Mouse (Mus musculus): ENCODE results near the gene Vmn1r37. TPM values are rescaled to one million over a fixed set of nuclear protein-coding genes. Genes with fewer than 3 reads are reported as not detected.

Vmn1r37 gene
- not detected in 2 replicates for total RNA-seq (2023)

GRCm38 (mm10) chr6:66729082-66729481 lies at the start of gene Vmn1r37:
Gene Vmn1r37 (plus strand): TSS chr6:66729382.

DNA sequence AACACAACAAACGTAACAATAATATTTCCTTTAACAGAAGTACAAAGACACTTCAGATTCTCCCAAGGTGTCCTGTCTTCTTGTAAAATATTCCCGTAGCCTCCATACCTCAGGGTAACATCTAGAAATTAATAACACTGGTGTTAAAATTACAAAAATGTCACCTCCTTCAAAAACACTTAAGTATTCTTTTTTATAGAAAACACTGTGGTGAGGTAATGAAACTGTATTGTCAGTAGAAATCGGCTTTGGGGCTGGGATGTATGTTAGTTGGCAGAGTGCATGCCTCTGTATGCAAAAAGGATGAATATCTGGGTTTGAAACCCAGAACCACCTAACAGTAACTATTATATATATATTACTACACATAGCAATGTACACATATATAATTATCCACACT lies 43.4 kb upstream of the Vmn1r37 start, which contains the start of gene Vmn1r35:
Vmn1r35 (minus strand) TSS at position 101 of the 400 bp plus-strand sequence.

DNA sequence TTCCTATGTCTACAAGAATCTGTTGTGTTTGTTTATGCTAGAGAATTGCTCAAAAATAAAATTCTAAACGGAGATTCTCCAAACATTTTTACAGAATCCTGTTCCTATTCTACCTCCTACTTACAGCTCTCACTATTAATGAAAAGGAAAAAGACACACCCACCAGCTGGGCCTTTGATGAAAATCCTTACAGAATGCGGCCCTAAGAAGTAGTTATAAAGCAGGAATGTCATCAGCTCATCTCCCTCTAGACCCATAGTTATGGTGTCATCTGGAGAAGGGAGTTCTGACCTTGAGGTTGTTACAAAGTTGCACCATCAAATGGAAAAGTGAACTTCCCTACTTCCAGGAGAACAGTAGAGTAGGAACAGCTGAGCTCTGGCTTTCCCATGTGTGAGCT lies 10.1 kb upstream of the Vmn1r37 start, which contains the start of gene Vmn1r36:
Vmn1r36 (minus strand) TSS at position 101 of the 400 bp plus-strand sequence.

GRCm38 (mm10) chr6:66782527-66782926 lies 53.3 kb downstream of the Vmn1r37 start, which contains the start of gene Vmn1r38:
Gene Vmn1r38 (minus strand): TSS chr6:66782627.

Other genes starting within 250 kb of the Vmn1r37 start
- gene Mad2l1, start 194.0 kb upstream of the Vmn1r37 start, total RNA-seq (2023) = 27.4 and 32.4 TPM in 2 replicates
- not detected in 2 replicates for gene Vmn1r32, start 169.3 kb upstream of the Vmn1r37 start, total RNA-seq (2023)
- not detected in 2 replicates for gene Vmn1r33, start 111.1 kb upstream of the Vmn1r37 start, total RNA-seq (2023)
- gene Vmn1r34, start 85.5 kb upstream of the Vmn1r37 start, total RNA-seq (2023) = not detected in 2 replicates
- not detected in 2 replicates for gene Vmn1r35, start 43.5 kb upstream of the Vmn1r37 start, total RNA-seq (2023)
- gene Vmn1r36, start 10.2 kb upstream of the Vmn1r37 start, total RNA-seq (2023) = not detected in 2 replicates
- gene Vmn1r38, start 53.2 kb downstream of the Vmn1r37 start, total RNA-seq (2023) = not detected in 2 replicates
- not detected in 2 replicates for gene Vmn1r39, start 81.2 kb downstream of the Vmn1r37 start, total RNA-seq (2023)
- 57.1 and 67.3 TPM in 2 replicates for gene Gng12, start 167.0 kb downstream of the Vmn1r37 start, total RNA-seq (2023)